Mouse (Mus musculus) embryonic fibroblast, embryonic 13.5 days (primary cell): ENCODE measurements at regions not wholly inside any gene's neighbourhood (a gene's known extent, or its start where the extent isn't known, plus 50 kb on each side); places are given as distances from the start of the nearest gene placed in this dataset.

Experiments used
- CTCF ChIP-seq: IDR thresholded peaks from 2 replicates; pipeline ENCODE4 v1.5.1; 2011; ENCODE audit warnings: mild to moderate bottlenecking, control low read depth, low read length, moderate library complexity, borderline replicate concordance; ENCODE audit not compliant: insufficient read depth
- POLR2A ChIP-seq: IDR thresholded peaks from 2 replicates; pipeline ENCODE4 v1.6.1; 2011; ENCODE audit warnings: low read depth, mild to moderate bottlenecking, control low read depth, low read length, moderate library complexity

DNA sequence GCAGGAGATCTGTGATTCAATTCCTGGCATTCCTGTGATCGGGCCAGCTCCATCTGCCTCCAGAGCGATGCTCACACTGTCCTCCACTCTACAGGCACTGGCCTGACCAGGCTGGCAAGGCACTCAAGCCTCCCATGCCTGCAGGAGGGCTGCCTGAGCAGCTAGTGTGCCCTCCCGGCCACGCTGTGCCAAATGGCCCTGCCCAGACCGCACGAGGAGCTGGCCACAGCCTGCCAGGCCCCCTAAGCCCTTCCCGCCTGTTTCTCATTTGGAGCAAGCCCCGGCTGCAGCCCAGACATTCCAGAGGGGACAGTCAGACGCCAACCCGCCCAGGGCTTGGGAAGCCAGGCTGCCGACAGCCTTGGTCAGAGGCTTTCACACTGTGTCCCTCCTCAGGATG, 195.8 kb downstream of the Bcl11b start:
- no peak for TF ChIP-seq CTCF
- peak; percentile 58 for TF ChIP-seq POLR2A
